Mouse (Mus musculus) naive thymus-derived CD4-positive, alpha-beta T cell, adult 2 months (primary cell): ENCODE results near the gene Gpc2.
A peak's percentile ranks its signal among the peaks of the same experiment; 100 is the strongest.

ENCODE experiments used
- DNase-seq: peaks from one replicate; pipeline ENCODE4 v3.0.0-alpha.2; 2011; ENCODE audit warnings: low read depth

Gpc2 gene

DNA sequence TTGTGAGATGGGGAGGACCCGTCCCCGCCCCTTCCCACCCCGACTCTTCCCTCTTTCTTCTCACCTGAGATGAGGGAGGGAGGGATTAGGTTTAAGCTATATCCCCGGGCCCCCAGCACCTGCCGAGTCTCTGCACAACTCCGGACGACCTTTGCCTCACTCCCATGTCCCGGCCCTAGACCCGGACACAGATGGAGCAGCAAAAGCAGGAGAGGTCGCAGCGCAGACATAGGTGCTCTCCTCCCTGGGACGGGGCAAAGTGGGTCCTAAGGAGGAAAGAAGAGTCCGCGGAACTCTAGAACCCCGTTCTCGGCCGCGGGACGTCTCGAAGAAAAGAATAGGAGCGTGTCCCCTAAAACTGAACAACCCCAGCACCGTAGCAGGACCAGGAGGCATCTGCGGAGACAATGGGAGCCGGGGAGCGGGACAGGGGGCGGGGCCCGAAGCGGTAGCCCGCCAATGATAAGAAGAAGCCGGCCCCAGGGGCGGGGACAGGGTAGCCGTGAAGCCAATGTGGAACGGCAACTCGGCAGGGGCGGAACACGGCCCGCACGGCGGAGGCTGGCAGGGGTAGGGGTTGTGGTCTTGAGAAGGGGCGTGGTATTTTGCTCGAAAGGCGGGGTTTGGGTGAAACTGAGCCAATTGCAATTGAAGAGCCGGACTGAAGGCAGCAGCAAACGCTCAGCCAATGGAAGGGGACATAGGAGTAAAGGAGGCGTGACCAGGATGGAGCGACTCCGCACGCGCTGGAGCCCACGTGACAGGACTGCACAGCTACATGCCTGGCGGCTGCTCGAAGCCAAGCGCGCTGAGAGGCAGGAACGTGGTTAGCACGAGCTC, at the start of gene Gpc2, which contains the start of the genes Gm43720 and Stag3:
Gene Gpc2 (minus strand): TSS at position 421 of the 840 bp plus-strand sequence.
Gene Gm43720 (minus strand): TSS at position 374 of the 840 bp plus-strand sequence.
Gene Stag3 (plus strand): TSS at position 656 of the 840 bp plus-strand sequence.
- DNase-seq: peak; percentile 94

DNA sequence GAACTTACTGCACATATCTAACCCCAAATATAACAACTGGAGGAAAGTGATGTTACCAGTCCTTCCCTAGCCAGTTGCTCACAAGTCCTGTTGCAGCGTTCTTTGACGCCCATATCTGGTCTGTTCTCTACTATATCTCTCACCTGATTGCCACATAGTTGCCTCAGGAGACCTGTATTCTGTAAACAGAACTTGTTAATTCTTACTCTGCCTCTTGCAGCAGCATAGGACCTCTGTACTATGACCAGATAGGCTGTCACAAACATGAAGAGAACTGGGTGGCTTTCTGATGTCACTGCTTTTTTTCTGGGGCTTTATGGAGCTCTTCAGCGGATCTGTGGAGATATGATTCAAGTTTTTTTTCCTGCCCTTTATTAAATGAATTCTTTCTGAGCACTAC, 33.0 kb upstream of the Gpc2 start:
- no peak for DNase-seq

DNA sequence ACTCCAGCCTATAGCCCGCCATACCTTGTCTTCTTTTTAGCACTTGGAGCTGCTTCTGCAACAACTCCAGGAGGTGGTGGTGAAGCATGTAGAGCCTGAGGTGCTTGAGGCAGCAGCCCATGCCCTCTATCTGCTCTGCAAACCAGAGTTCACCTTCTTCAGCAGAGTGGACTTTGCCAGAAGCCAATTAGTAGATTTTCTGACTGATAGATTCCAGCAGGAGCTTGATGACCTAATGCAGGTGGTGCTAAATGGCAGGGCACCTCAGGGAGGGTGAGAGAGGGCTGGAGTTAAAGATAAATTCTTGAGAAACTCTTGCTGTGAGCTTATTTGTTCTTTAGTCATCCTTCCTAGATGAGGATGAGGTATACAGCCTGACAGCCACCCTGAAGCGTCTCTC, 19.8 kb upstream of the Gpc2 start:
- DNase-seq: no peak

DNA sequence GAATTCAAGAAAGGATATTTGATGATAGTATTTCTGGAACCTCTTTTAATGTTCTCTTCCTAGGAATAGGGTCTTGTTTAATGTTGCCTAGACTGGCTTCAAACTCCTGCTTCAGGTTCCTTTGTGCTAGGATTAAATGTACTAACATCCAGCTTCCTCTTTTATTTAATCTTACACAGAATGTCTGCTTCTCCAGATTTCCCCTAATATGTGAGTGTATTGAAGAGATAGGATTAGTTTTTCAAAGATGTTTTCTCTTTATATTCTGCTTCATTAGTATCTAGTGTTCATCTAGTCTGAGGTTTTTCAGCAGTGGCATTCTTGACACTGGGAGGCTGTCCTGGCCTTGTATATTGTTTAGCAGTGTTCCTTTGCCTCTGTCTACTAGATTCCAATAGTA, 14.4 kb upstream of the Gpc2 start:
- no peak for DNase-seq

DNA sequence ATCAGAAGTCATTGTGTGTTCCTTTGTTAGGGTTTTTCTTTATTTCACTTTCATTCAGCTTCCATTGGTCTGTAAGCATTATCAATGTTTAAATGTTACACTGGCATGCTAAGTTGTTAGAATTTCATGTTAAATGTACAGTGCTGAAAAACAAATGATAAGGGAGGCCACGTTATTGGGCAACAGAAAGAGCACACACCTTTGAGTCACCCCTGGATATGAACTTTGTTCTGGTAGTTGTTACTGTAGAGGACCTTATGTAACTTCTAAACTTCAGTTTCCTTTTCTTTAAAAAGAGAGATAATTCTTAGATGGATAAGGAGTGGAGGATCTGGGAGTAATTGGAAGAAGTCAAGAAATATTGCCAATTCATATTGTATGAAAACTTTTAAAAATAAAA, 11.8 kb upstream of the Gpc2 start:
- no peak for DNase-seq

DNA sequence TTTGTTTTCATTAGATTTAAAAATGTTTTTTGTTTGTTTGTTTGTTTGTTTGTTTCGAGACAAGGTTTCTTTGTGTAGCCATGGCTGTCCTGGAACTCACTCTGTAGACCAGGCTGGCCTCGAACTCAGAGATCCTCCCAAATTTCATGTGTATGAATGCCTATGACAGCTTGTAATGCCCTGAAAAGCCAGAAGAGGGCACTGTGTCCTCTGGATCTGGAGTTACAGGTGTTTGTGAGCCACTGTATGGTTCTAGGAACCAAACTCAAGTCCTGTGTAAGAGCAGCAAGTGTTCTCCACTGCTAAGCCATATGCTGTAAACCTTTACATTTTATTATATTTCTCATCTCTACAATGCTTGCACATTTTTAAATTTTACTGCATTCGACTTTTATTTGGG, 8.1 kb upstream of the Gpc2 start:
- peak; percentile 53 for DNase-seq

DNA sequence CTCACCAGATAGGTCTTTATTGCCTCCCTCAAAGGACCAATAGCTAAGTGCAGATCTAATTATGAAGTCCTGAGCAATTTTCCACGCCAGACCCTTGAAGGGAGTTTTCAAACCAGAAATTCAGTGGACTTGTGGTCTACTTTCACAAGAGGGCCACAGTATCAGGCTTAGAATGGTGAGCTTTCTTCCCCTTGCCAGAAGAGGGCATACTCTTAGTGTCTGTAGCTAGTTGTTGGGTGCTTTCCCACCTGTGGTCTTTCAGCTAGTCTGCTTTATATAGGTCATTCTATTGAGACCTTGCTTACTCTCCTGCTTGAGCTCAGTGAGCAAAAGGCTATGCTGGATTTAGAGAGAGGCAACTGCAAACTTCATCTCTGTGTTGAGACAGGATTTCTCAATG, 3.7 kb upstream of the Gpc2 start:
- peak; percentile 28 for DNase-seq

DNA sequence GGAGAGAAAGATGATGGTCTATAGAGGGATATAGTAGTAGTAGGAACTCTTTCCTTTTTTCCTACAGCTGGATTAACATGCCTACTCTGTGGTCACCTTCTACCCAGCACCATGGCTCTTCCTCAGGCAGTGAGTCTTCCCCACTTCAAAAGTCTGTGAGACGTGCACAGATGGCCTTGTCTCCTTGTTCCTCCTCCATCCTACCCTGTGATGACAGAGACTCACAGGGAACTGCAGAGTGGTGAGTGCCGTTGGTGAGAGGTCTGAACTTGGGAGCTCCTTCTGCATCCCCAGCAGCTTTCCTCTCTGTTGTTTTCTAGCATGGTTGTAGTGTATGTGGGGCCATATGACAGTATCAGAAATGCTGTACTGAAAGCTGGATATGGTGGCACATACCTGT, 2.0 kb upstream of the Gpc2 start:
- no peak for DNase-seq

DNA sequence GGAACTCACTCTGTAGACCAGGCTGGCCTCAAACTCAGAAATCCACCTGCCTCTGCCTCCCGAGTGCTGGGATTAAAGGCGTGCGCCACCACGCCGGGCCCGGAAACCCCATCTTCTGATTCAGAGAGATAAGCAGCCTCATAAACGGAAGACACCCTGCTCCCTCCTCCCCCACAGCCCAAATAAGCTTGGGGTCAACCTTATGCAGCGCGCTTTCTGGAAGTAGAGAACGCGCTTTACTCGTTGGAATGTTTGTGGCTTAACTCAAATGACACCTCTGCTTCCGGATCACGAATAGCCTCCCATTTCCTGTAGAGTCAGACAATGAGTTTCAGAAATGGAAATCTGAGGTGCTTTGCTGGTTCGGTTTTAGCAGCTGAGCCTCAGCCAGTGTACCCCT, 1.0 kb upstream of the Gpc2 start:
- DNase-seq: peak; percentile 25

GRCm38 (mm10) chr5:138280425-138280768, 592 bp upstream of the Gpc2 start:
- DNase-seq: no peak

DNA sequence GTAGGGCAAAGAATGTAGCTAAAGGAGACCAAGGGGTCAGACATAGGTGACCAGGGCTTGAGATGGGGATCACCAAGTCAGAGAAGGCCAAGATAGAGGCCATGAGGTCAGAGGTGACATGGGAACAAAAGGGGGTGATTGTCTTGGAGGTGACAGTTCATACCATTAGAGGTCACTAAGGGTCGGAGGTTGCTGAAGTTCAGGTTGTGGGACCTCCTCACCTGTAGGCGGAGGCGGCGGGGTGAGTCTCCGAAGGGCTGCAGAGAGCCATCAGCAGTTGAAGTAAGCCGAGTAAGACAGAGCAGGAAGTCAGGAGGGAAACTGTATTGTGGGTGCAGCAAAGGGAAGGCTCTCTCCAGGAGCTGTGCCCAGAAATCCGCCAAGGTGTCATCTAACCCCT, 1.8 kb downstream of the Gpc2 start:
- DNase-seq: no peak

DNA sequence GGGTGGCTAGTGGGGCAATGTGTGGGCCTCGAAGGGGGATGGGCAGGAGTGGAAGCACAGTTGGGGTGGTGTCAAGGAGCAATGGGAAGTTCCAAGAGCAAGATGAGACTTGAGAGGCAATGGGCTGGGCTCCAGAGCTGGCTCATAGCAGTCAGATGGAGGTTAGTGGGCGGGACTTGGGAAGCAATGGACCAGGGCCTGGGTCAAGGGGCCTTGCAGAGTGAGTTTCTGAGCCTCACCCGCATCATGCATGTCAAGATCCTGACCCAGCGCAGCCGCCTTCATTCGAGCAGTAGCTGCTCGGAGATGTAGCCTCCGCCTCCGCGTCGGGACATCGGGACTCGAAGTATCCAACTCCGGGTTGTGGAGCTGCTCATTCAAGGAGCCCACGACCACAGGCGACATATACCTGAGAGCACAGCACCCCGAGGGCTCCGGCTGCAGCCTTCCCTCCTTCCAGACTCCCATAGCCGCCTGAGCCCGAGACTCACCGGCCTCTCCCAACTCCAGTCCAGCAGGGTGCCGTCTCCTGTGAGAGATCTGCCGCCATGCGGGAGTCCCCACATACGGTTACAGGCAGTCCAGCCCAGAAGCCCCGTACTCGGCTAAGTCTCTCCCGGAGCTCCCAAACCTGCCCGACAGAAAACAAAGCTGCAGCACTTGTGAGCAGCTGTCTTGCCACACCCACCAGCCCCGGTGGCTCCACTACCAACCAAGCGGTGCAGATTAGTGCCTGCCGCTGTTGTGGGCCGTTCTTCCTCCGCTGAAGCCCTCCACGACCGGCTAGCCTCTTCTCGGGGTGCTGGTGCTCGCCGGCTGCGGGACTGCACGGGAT, 4.4 kb downstream of the Gpc2 start:
- no peak for DNase-seq

DNA sequence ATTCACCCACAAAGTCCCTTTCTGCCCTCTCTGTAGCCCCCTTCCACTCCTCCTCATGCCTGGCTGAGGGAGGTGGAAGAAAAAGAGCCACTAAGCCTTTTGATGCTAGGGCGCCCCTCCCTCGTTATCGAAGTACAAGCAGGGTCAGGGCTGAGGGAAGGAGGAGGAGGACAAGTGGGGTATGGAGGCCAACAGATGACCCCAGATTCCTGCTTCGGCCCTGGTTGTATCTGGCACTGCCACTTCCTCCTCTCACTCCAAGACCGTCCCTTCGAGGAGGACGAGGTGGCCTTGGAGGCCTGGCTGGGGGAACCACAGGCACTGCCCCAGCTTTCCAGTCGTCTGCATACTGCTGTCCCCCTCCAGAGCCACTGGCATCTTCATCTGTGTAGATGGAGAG, 5.6 kb downstream of the Gpc2 start:
- no peak for DNase-seq

GRCm38 (mm10) chr5:138272409-138272923, 7.3 kb downstream of the Gpc2 start, which contains the start of gene Gal3st4:
Gal3st4 (minus strand) TSS chr5:138272840.
- no peak for DNase-seq

- DNase-seq: no peak
Measured at GRCm38 (mm10) chr5:138271232-138271631, 8.6 kb downstream of the Gpc2 start.

DNA sequence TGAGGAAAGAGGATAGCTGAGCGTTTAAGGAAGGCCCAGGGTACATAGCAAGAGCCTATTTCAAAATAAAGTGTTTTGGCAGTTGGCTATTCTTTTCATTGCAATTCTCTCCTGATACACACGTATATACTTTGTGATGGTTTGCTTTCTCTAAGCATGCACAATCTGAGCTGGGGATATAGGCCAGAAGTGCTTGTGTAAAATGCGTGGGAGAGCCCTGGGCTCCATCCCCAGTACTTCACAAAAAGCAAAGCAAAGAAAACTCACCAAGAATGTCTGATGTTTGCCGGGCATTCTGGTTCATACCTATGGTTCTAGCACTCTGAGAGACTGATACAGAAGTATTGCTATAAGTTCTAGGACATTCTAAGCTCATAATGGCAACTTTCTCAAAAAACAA, 10.8 kb downstream of the Gpc2 start:
- no peak for DNase-seq

DNA sequence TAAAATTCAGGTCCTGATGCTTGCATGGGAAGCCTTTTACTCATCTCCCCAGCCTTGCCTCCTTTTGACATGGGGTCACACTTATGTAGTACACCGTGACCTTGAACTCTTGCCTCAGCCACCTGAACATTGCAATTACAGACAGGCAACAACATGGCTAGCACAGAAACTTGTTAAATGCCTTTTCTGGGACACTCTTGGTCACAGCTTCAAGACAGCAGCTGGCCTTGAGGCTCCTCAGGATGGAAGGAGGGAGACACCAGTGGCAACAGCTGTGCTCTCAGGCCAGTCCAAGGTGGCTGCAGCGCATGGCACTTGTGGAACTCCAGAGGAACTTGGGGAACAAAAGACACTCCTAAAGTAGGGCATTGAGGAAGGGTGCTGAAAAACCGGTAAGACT, 12.7 kb downstream of the Gpc2 start:
- DNase-seq: no peak

- DNase-seq: no peak
Measured at GRCm38 (mm10) chr5:138265712-138266111, 14.1 kb downstream of the Gpc2 start.

- DNase-seq: no peak
Measured at GRCm38 (mm10) chr5:138264207-138264578, 15.6 kb downstream of the Gpc2 start.

DNA sequence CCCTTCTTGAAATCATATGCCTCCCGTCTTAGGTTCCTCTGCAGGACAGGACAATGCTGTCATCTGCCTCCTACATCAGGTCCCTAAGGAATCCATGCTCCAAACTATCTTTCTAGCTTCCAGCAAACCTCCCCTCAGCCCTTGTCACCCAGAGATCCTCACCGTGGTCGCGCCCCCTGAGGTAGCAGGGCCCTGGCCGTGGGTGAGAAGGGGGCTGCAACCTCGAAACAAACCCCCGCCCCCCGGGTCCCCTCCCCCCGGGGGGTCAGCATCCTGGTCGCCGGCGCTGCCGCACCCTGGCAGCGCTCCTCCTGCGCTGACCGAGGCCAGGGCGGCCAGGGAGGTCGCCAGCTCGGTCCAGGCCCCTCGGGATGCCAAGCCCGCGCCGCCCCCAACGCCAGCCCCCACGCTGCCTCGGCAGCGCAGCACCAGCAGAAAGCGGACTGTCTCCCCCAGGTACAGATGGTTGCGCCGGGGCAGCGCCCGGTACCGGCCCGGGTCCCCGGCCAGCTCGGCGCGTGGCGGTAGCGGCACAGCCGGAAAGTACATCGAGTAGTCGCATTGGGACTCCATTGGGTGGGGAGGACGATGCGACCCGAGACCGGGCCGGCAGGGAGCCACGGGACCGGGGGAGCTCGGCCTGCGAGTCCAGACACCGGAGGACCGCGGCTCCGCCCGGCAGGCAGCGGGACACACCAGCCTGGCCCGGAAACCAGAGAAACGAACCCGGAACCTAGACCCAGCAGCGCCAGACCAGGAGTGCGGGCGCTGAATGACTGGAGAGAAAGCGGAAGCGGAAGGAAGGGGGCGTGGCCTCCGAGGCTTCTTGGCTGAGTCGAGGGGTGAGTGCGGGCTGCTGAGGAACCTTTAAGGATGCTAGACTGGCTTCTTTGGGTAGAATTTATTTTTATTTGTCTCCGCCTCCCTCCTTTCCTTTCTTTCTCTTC, 16.3 kb downstream of the Gpc2 start, which contains the start of gene BC037034:
Gene BC037034 (minus strand): TSS at position 774 of the 947 bp plus-strand sequence.
- peak; percentile 95 for DNase-seq

- peak; percentile 37 for DNase-seq
Measured at GRCm38 (mm10) chr5:138262582-138263240, 17.1 kb downstream of the Gpc2 start.
